Mouse (Mus musculus) CH12.LX (cell line): ENCODE data around the gene Baz2b. TPM values are rescaled to one million over a fixed set of nuclear protein-coding genes. Genes with fewer than 3 reads are reported as not detected.
A peak's percentile ranks its signal among the peaks of the same experiment; 100 is the strongest.

Source experiments
- DNase-seq: peaks from one replicate; pipeline ENCODE4 v3.0.0-alpha.2; 2013; ENCODE audit errors: extremely low read depth
- H3K27ac ChIP-seq: 2 replicates; pipeline ENCODE4 v1.5.1; 2012; ENCODE audit warnings: low read depth, mild to moderate bottlenecking, control low read depth, moderate library complexity; ENCODE audit not compliant: insufficient read depth
- H3K27me3 ChIP-seq: replicated peaks from 2 replicates; pipeline ENCODE3; 2012; ENCODE audit warnings: inconsistent platforms
- H3K36me3 ChIP-seq, 2 experiments: replicated peaks in 1 of 2; 2 replicates each; pipeline versions ENCODE3 to v1.6.1; 2012; ENCODE audit warnings: inconsistent platforms in 1 of 2, low read length in 1 of 2, mild to moderate bottlenecking in 1 of 2, mixed read lengths in 1 of 2, moderate library complexity in 1 of 2; ENCODE audit not compliant: control insufficient read depth in 1 of 2, insufficient read depth in 1 of 2
- H3K4me1 ChIP-seq, 2 experiments: 2 replicates each; pipeline ENCODE4 v1.6.1; 2012; ENCODE audit warnings: inconsistent platforms in 1 of 2, moderate library complexity in 1 of 2; ENCODE audit not compliant: insufficient read depth in 2 of 2, control insufficient read depth in 1 of 2
- H3K4me2 ChIP-seq: 2 replicates; pipeline ENCODE4 v1.6.1; 2012; ENCODE audit warnings: low read depth, mild to moderate bottlenecking, control low read depth; ENCODE audit not compliant: poor library complexity, insufficient read depth, severe bottlenecking
- H3K4me3 ChIP-seq, 3 experiments: fragments of 150-350 bp in 1 of 3; sonication (generic) in 1 of 3; replicated peaks in 1 of 3; 2 replicates each; pipeline versions ENCODE3 to v1.5.1; 2011 to 2012; ENCODE audit warnings: low read depth in 2 of 3, low read length in 2 of 3, mild to moderate bottlenecking in 2 of 3, moderate library complexity in 2 of 3, control low read depth in 1 of 3, improper control_type of control experiment in 1 of 3, inconsistent platforms in 1 of 3, mixed read lengths in 1 of 3; ENCODE audit not compliant: poor library complexity in 1 of 3
- H3K79me2 ChIP-seq: replicated peaks from 2 replicates; pipeline ENCODE4 v1.6.1; 2012; ENCODE audit warnings: mild to moderate bottlenecking, moderate library complexity; ENCODE audit not compliant: control insufficient read depth, poor library complexity, insufficient read depth, severe bottlenecking; ENCODE audit errors: extremely low read depth
- H3K9ac ChIP-seq: 2 replicates; pipeline ENCODE4 v1.6.1; 2012; ENCODE audit warnings: low read depth, mild to moderate bottlenecking, control low read depth, moderate library complexity; ENCODE audit not compliant: insufficient read depth
- H3K9me3 ChIP-seq: replicated peaks from 2 replicates; pipeline ENCODE3; 2012; ENCODE audit warnings: low read length, inconsistent platforms, mixed read lengths
- JUN ChIP-seq: IDR thresholded peaks from 2 replicates; pipeline ENCODE4 v1.6.1; 2011; ENCODE audit warnings: low read depth, mild to moderate bottlenecking, low read length, improper control_type of control experiment, moderate library complexity; ENCODE audit not compliant: insufficient read depth
- JUND ChIP-seq: conservative IDR thresholded peaks from 2 replicates; pipeline ENCODE4 v1.6.1; 2011; ENCODE audit warnings: low read depth, low read length, improper control_type of control experiment
- KAT2A ChIP-seq: IDR thresholded peaks from 2 replicates; pipeline ENCODE4 v1.6.1; 2012; ENCODE audit warnings: low read length, improper control_type of control experiment, inconsistent platforms; ENCODE audit not compliant: insufficient replicate concordance
- MAFK ChIP-seq: IDR thresholded peaks from 2 replicates; pipeline ENCODE4 v1.6.1; 2011; ENCODE audit warnings: low read length, improper control_type of control experiment; ENCODE audit not compliant: insufficient replicate concordance
- MEF2A ChIP-seq: IDR thresholded peaks from 2 replicates; pipeline ENCODE4 v1.6.1; 2014; ENCODE audit warnings: low read depth, mild to moderate bottlenecking, inconsistent platforms, low read length, improper control_type of control experiment, borderline replicate concordance
- POLR2A ChIP-seq: IDR thresholded peaks from 2 replicates; pipeline ENCODE4 v1.6.1; 2011; ENCODE audit warnings: low read depth, mild to moderate bottlenecking, improper control_type of control experiment, low read length
- TCF12 ChIP-seq: IDR thresholded peaks from 2 replicates; pipeline ENCODE4 v1.6.1; 2014; ENCODE audit warnings: low read depth, mild to moderate bottlenecking, inconsistent platforms, low read length, improper control_type of control experiment
- USF1 ChIP-seq: IDR thresholded peaks from 2 replicates; pipeline ENCODE4 v1.6.1; 2014; ENCODE audit warnings: low read depth, mild to moderate bottlenecking, inconsistent platforms, low read length, improper control_type of control experiment
- ZC3H11A ChIP-seq: IDR thresholded peaks from 2 replicates; pipeline ENCODE4 v1.6.1; 2012; ENCODE audit warnings: low read depth, mild to moderate bottlenecking, inconsistent platforms, low read length, improper control_type of control experiment
- dilution Hi-C: fragments of 300-500 bp; cut with MboI; formaldehyde crosslinking; loops from 2 replicates; pipeline ENCODE4 v1.14.3; 2020; ENCODE audit warnings: low sequenced_read_pairs; ENCODE audit not compliant: extremely low pct_unique_long_range_greater_than_20kb, extremely low pct_ligation_motif_present
- in situ Hi-C: fragments of 300-500 bp; cut with MboI; formaldehyde crosslinking; loops from 3 replicates; pipeline ENCODE4 v1.14.3; 2019; ENCODE audit warnings: low sequenced_read_pairs, low pct_ligation_motif_present, low pct_unique_long_range_greater_than_20kb, mixed read lengths
- polyA plus RNA-seq: library from polyadenylated mRNA; unstranded; fragments of >175 nt; gene quantifications from 2 replicates; pipeline ENCODE4 v1.2.1, GENCODE M21; 2012; ENCODE audit warnings: low read depth; ENCODE audit not compliant: insufficient read length
- total RNA-seq, 2 experiments: library from RNA; depleted of rRNA; stranded (reverse); fragments of 300-350 nt in 1 of 2; fragments of >200 nt in 1 of 2; gene quantifications; 2 replicates each; pipeline ENCODE4 v1.2.3; 2012 to 2014

The Baz2b gene
- total and polyA plus RNA-seq, 3 experiments, result 17.3 to 36.3 (median 31.9) TPM

DNA sequence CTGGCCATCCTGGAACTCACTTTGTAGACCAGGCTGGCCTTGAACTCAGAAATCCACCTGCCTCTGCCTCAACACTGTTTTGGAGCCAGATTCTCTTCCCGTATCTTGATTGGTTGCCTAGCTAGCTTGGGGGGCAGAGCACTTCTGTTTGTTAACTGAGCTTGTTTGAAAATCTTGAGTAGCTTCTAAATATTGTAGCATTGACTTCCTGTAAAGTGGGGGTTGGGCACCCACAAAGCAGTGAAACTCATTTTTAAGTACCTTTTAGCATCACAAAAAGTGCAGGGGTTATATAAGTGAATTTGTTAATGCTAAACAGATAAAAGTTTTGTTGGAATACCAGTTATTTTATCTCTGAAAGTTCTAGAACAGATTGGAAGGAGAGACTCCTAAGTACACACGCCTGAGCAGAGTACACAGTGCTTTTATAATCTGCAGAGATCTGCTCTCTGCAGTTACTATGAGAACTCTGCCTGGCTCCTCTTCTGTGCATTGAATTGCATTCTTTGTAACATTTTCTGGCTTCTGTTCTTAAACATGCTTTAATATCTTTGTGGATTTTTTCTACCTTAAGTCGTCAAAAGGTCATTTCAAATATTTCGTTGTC lies 7.0 kb upstream of the Baz2b start:
- no peak overlapping the region for H3K27ac ChIP-seq
- H3K9ac ChIP-seq, result no peak overlapping the region
- in situ Hi-C loops (no loop called here), dilution Hi-C loops (no loop called here)
- no peak for DNase-seq
- H3K79me2 ChIP-seq, result peaks cover 87% of the 10 kb centered on the region
- TF ChIP-seq USF1 (no peak), MEF2A (no peak), JUND (no peak), POLR2A (no peak), JUN (no peak), TCF12 (no peak), KAT2A (no peak)
- H3K4me2 ChIP-seq, result no peak overlapping the region
- no peaks in the 10 kb centered on the region for H3K9me3 ChIP-seq
- H3K4me3 ChIP-seq, result no peak overlapping the region
- peaks cover 13 to 83% of the 10 kb centered on the region in 2 experiments for H3K4me1 ChIP-seq
- H3K27me3 ChIP-seq, result no peaks in the 10 kb centered on the region
- H3K36me3 ChIP-seq, result peaks cover 15 to 57% of the 10 kb centered on the region in 2 experiments

DNA sequence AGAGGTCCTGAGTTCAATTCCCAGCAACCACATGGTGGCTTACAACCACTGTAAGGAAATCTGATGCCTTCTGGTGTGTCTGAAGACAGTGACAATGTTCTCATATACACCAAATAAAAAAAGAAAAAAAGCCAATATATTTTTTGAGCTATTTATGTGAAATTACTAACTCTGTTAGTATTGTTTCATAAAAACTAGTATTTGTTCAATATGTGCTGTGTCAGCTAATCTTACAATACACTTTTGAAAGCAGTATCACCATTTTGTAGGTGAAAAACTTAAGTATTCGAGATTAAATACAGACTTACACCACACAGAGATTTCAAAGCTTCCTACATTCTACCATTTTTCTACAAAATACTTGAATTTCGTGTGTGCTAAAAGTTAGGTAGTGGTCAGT lies 5.0 kb upstream of the Baz2b start:
- H3K4me3 ChIP-seq, result no peak overlapping the region
- DNase-seq, result no peak
- peaks cover 16 to 51% of the 10 kb centered on the region in 2 experiments for H3K36me3 ChIP-seq
- dilution Hi-C loops (no loop called here), in situ Hi-C loops (no loop called here)
- TF ChIP-seq MAFK (peak; percentile 88), ZC3H11A (no peak)
- H3K4me2 ChIP-seq, result no peak overlapping the region
- H3K9me3 ChIP-seq, result no peaks in the 10 kb centered on the region
- H3K27ac ChIP-seq, result no peak overlapping the region
- no peak overlapping the region for H3K9ac ChIP-seq
- peaks cover 14 to 80% of the 10 kb centered on the region in 2 experiments for H3K4me1 ChIP-seq
- peaks cover 90% of the 10 kb centered on the region for H3K79me2 ChIP-seq
- H3K27me3 ChIP-seq, result no peaks in the 10 kb centered on the region

DNA sequence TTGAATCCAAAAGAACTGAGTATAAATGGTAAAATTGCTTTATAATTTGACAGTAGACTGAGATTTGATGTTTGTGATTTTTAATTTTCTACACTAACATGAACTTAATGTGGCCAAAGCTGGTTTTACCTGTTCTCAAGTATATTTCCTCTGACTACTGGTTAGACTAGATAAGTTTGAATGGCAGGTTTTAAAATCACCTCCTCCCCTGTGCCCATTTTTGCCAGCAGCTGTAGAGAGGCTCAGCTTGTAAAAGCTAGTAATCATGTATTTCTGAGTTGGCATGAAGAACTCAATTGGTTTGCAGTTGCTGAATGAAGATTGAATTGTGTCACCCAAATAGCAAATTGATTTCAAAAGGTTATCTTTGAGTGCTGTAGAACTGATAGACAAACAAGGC lies 2.8 kb upstream of the Baz2b start:
- H3K27ac ChIP-seq, result no peak overlapping the region
- H3K4me3 ChIP-seq, result no peak overlapping the region
- peaks cover 76% of the 10 kb centered on the region for H3K79me2 ChIP-seq
- TF ChIP-seq USF1 (no peak), MEF2A (no peak)
- no peak overlapping the region for H3K9ac ChIP-seq
- peaks cover 16 to 42% of the 10 kb centered on the region in 2 experiments for H3K36me3 ChIP-seq
- DNase-seq, result no peak
- no peaks in the 10 kb centered on the region for H3K9me3 ChIP-seq
- H3K4me2 ChIP-seq, result no peak overlapping the region; the same call in 1 of the 2 replicates
- in situ Hi-C loops, result no loop called here
- peaks cover 19 to 71% of the 10 kb centered on the region in 2 experiments for H3K4me1 ChIP-seq
- dilution Hi-C loops, result no loop called here
- H3K27me3 ChIP-seq, result no peaks in the 10 kb centered on the region
